Mouse (Mus musculus) stomach, postnatal 0 days (tissue): ENCODE results near the gene Mmp14.

Source experiments
- CTCF ChIP-seq: IDR thresholded peaks from 2 replicates; pipeline ENCODE4 v1.5.1; 2016; ENCODE audit warnings: antibody characterized with exemption, low read depth, mild to moderate bottlenecking, moderate library complexity
- EP300 ChIP-seq: optimal IDR thresholded peaks from 2 replicates; pipeline ENCODE3; 2016; ENCODE audit warnings: antibody characterized with exemption

DNA sequence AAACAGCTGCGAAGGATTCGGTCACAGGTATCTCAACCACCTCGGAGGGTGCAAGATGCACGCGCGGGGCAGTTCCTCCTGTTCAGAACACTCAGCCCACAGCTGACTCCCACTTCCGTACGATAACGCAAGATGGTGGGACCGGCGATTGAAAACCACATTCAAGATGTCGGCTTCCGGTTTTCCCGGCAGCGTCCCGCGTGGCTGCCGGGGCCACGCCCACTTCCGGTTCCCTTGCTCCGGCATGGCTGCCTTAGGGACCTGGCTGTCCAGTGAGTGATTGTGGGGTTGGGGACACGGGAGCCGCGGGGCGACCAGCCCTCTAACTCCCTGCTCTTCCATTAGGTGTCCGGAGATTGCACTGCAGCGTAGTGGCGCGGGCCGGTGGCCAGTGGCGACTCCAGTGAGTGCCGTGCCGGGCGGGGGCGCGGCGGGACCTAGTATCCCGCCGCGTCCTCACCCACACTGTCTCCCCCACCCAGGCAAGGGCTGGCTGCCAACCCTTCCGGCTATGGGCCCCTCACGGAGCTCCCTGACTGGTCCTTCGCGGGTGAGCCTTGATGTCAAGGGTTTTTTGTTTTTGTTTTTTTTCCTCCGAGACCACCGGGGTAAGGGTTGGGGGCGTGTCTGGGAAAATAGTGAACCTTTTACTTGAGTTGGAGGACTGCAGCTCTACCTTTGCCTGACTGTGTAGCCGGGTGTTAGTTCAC lies 4.6 kb upstream of the Mmp14 start, which contains the start of gene Mrpl52:
- TF ChIP-seq CTCF (no peak), EP300 (no peak)
